Mouse (Mus musculus): ENCODE data around the gene R3hcc1l.

- TF ChIP-seq CTCF (IDR thresholded peaks at IDR 0.05; ENCODE audit: insufficient read depth, low read depth, low read length): no peak
- no peak for TF ChIP-seq POLR2A (IDR thresholded peaks at IDR 0.05; ENCODE audit: insufficient read depth, low read depth, low read length)
These were observed 58.3 kb downstream of the R3hcc1l start for GRCm38 (mm10) chr19:42576856-42577255.

All from olfactory bulb, adult 2 months (tissue).